Mouse (Mus musculus) ES-Bruce4 (cell line): ENCODE measurements around the gene Dcst2.

Experiments
- CTCF ChIP-seq: IDR thresholded peaks from one replicate; pipeline ENCODE4 v1.8.1; 2011; ENCODE audit warnings: low read depth, low read length
- EP300 ChIP-seq: IDR thresholded peaks from 2 replicates; pipeline ENCODE4 v1.6.1; 2011; ENCODE audit warnings: low read depth, low read length; ENCODE audit not compliant: insufficient read depth
- POLR2A ChIP-seq: IDR thresholded peaks from one replicate; pipeline ENCODE4 v1.8.1; 2011; ENCODE audit warnings: low read length; ENCODE audit not compliant: insufficient read depth

- TF ChIP-seq CTCF: no peak
- TF ChIP-seq POLR2A: no peak
- TF ChIP-seq EP300: no peak
Observed at GRCm38 (mm10) chr3:89396654-89397005, 34.9 kb downstream of the Dcst2 start.
